Mouse (Mus musculus): Measurements from ENCODE around the gene Gm31371.
"Not testable (repeated sequence)": the region's sequence is repeated elsewhere in the genome, so short reads cannot be mapped to it uniquely, and the experiment has no call there.

The Gm31371 gene

GRCm38 (mm10) chr8:19903092-19903491 lies at the start of gene Gm31371:
Gene Gm31371 (plus strand): TSS chr8:19903392.
- in situ Hi-C loops (cut with MboI, MseI): loop anchor here (25.0 kb wide), 2 partner anchors 691 to 934 kb away; no protein-coding TSS in a partner anchor

- in situ Hi-C loops (cut with MboI, MseI): loop anchor here (5.0 to 25.0 kb wide), 3 partner anchors 169 to 931 kb away; no protein-coding TSS in a partner anchor
These were observed 3.3 kb downstream of the Gm31371 start for GRCm38 (mm10) chr8:19906425-19907055.

- in situ Hi-C loops (cut with MboI, MseI): loop anchor here (5.0 to 25.0 kb wide), 3 partner anchors 172 to 928 kb away; no protein-coding TSS in a partner anchor
These were observed 5.7 kb downstream of the Gm31371 start for GRCm38 (mm10) chr8:19908841-19909321.

GRCm38 (mm10) chr8:19919086-19919485 lies 15.9 kb downstream of the Gm31371 start:
- in situ Hi-C loops (cut with MboI, MseI): loop anchor here (10.0 to 25.0 kb wide), 3 partner anchors 576 to 918 kb away; no protein-coding TSS in a partner anchor

- in situ Hi-C loops (cut with MboI, MseI): loop anchor here (5.0 kb wide), 1 partner anchor 578 kb away; no protein-coding TSS in a partner anchor
These were observed 31.1 kb downstream of the Gm31371 start for GRCm38 (mm10) chr8:19934274-19934673.

DNA sequence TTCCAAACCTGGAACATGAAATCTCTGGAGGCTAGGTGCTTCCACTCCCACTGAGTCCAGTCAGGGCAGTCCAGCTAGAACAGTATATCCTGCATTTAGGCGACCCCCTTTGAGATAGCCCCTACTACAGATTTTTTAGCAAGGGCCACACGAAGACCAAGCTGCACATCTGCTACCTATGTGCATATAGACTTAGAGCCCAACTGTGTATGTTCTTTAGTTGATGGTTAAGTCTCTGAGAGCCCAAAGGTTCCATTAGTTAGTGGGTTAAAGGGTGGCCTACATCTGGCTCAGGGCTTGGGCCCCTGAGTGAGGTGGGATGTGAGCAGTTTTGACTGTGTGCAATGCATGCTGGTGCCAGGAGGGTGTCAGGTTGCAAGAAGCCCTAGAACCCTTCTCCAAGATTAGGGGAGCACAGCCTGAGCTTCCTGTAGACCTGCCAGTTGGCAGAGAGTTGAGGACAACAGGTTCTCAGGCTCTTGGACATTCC lies 32.4 kb downstream of the Gm31371 start:
- in situ Hi-C loops (cut with MboI, MseI): not testable (repeated sequence)

GRCm38 (mm10) chr8:19960935-19961334 lies 57.7 kb downstream of the Gm31371 start:
- in situ Hi-C loops (cut with MboI, MseI): loop anchor here (5.0 to 10.0 kb wide), 3 partner anchors 141 to 574 kb away; no protein-coding TSS in a partner anchor

- in situ Hi-C loops (cut with MboI, MseI): loop anchor here (5.0 to 10.0 kb wide), 3 partner anchors 139 to 571 kb away; no protein-coding TSS in a partner anchor
These were observed 60.6 kb downstream of the Gm31371 start for GRCm38 (mm10) chr8:19963766-19964165.

DNA sequence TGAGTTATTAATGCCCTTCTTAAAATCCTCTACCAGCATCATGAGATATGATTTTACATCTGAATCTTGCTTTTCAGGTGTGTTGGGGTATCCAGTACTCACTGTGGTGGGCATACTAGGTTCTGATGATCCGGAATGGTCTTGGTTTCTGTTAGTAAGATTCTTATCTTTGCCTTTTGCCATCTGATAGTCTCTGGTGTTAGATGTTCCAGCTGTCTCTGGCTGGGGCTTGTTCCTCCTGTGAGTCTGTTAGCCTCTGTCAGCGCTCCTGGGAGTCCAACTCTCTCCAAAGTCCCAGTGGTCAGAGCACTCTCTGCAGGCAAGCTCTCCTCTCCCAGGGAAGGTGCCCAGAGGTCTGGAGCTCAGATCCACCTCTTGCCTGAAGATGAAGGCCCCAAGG lies 65.0 kb downstream of the Gm31371 start:
- in situ Hi-C loops (cut with MboI, MseI): loop anchor here (10.0 kb wide), 1 partner anchor 567 kb away; no protein-coding TSS in a partner anchor

DNA sequence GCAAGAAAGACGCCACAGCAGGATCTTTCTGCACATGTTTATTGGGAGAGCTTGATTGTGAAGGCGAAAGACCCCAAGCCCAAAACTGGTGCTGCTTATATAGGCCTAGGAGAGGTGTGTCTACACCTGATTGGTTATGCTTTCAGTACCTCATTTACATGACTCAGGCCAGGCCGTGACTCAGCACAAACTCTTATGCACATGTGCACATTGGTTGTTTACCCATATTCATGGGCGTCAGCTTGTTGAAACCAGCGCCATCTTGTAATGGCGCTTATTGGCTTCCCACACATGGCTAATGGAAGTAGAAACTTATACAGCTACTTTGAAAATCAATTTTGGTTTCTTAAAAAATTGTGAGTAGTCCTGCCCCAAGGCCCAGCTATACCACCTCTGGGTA lies 72.0 kb downstream of the Gm31371 start:
- in situ Hi-C loops (cut with MboI, MseI): loop anchor here (5.0 to 10.0 kb wide), 3 partner anchors 150 to 452 kb away; no protein-coding TSS in a partner anchor

All from T-helper 2 cell (primary cell).